Mouse (Mus musculus) bone marrow macrophage, adult 2 months (primary cell): ENCODE data around the gene Eogt.

Experiments
- CTCF ChIP-seq: IDR thresholded peaks from 2 replicates; pipeline ENCODE4 v1.5.1; 2012; ENCODE audit warnings: low read depth, mild to moderate bottlenecking, low read length, moderate library complexity
- POLR2A ChIP-seq: IDR thresholded peaks from 2 replicates; pipeline ENCODE4 v1.6.1; 2012; ENCODE audit warnings: mild to moderate bottlenecking, low read depth, low read length, borderline replicate concordance

GRCm38 (mm10) chr6:97106777-97107176 lies 42.2 kb downstream of the Eogt start:
- TF ChIP-seq CTCF (0 out of 2 replicates have a peak, but pooled peaks have one; percentile 25), POLR2A (no peak)
